Mouse (Mus musculus) cerebellum, postnatal 14 days (tissue): ENCODE results near the gene 2810459M11Rik.

Experiments
- DNase-seq, 2 experiments: peaks; one replicate each; pipeline ENCODE4 v3.0.0; 2021; ENCODE audit warnings: mixed read lengths in 2 of 2

2810459M11Rik gene

GRCm38 (mm10) chr1:86053198-86053921, 7.7 kb downstream of the 2810459M11Rik start:
- DNase-seq, result peak; percentile 96 to 98

- no peak for DNase-seq
These were observed 9.3 kb downstream of the 2810459M11Rik start for GRCm38 (mm10) chr1:86054943-86055342.

GRCm38 (mm10) chr1:86056284-86056683, 10.6 kb downstream of the 2810459M11Rik start:
- DNase-seq, result no peak

GRCm38 (mm10) chr1:86058856-86059769, 13.4 kb downstream of the 2810459M11Rik start:
- peak; percentile 96 to 99 for DNase-seq

GRCm38 (mm10) chr1:86062523-86062922, 16.9 kb downstream of the 2810459M11Rik start:
- no peak for DNase-seq

- DNase-seq, result peak; percentile 90
These were observed 18.8 kb downstream of the 2810459M11Rik start, which contains the start of gene Psmd1 for GRCm38 (mm10) chr1:86064271-86064991. Gene Psmd1 (plus strand): TSS chr1:86064387.

GRCm38 (mm10) chr1:86076565-86076964, 30.9 kb downstream of the 2810459M11Rik start:
- no peak for DNase-seq

- DNase-seq, result no peak
These were observed 48.8 kb downstream of the 2810459M11Rik start for GRCm38 (mm10) chr1:86094413-86094812.

- no peak for DNase-seq
These were observed 59.4 kb downstream of the 2810459M11Rik start for GRCm38 (mm10) chr1:86105054-86105453.
